In the genomic region with DNA sequence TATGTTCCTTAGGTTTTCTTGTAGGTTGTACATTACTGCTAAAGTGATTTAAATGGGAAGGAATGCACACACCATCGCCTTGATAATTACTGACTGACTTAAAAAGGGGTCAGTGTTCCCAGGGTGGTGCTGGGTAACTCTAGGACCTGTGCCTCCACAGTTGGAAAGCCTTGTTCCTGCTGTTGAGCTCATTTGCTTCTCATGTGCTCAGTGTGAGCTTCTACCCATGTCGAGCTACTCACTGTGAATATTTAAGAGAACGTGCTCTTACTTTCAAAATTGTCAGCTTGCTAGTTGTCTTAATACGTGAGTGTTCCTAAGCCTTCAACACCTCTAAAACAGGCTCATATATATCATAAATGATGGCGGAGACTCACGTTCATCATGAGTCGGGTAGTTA, we compare ENCODE assay signal across 16 mouse cellular contexts.
DNase-seq lines count a peak whose midpoint lies in the region; ATAC-seq and TF ChIP-seq lines count a peak whose summit lies in the region.
"Had no signal": no experiment of that assay in that cellular context is flagged by ENCODE, and none has a peak within 500 bp of the region (broad histone marks: within the 10 kb centered on the region; RNA-seq: fewer than 3 reads in every experiment).

No protein-coding gene starts in this region.

- no peaks in the 10 kb centered on the region for H3K27me3 ChIP-seq in forebrain, embryonic 14.5 days (replicated peaks; ENCODE audit: control insufficient read depth, insufficient read depth, low read length)
- H3K27me3 ChIP-seq in forebrain, embryonic 10.5 days (ENCODE audit: poor library complexity, severe bottlenecking): no peaks in the 10 kb centered on the region
- no peaks in the 10 kb centered on the region for H3K27me3 ChIP-seq in forebrain, embryonic 16.5 days (replicated peaks; ENCODE audit: control insufficient read depth, insufficient read depth, low read length)
- H3K27me3 ChIP-seq in forebrain, postnatal 0 days (ENCODE audit: insufficient read depth, low read length): no peaks in the 10 kb centered on the region
- H3K27me3 ChIP-seq: embryonic facial prominence, embryonic 12.5 days had no signal

- WGBS in forebrain, embryonic 14.5 days: 73% methylated on average over 7 of the region's 7 CpGs
- WGBS in forebrain, embryonic 10.5 days: 94% methylated on average over 7 of the region's 7 CpGs
- WGBS in forebrain, embryonic 16.5 days: 74% methylated on average over 7 of the region's 7 CpGs
- 75% methylated on average over 7 of the region's 7 CpGs for WGBS in forebrain, postnatal 0 days

- no peaks in the 10 kb centered on the region for H3K36me3 ChIP-seq in forebrain, embryonic 14.5 days (ENCODE audit: control insufficient read depth, insufficient read depth, low read length)
- H3K36me3 ChIP-seq in forebrain, embryonic 10.5 days (replicated peaks): peaks cover 4% of the 10 kb centered on the region
- no peaks in the 10 kb centered on the region; the same call in 1 of the 2 replicates for H3K36me3 ChIP-seq in forebrain, embryonic 16.5 days (ENCODE audit: control insufficient read depth, insufficient read depth)
- 0 out of 2 replicates have a peak, but pooled peaks cover 2% of the 10 kb centered on the region for H3K36me3 ChIP-seq in forebrain, postnatal 0 days (ENCODE audit: insufficient read depth)

- H3K4me2 ChIP-seq in forebrain, embryonic 14.5 days (ENCODE audit: low read length): no peak overlapping the region
- no peak overlapping the region for H3K4me2 ChIP-seq in forebrain, embryonic 16.5 days (ENCODE audit: low read length)
- H3K4me2 ChIP-seq in forebrain, postnatal 0 days (ENCODE audit: low read depth): no peak overlapping the region
- H3K4me2 ChIP-seq: embryonic facial prominence, embryonic 12.5 days had no signal

- peak; percentile 60; the same call in 1 of the 2 replicates for ATAC-seq in forebrain, embryonic 14.5 days
- peak; percentile 76 for ATAC-seq in forebrain, embryonic 16.5 days
- no peak; the same call in 1 of the 2 replicates for ATAC-seq in forebrain, postnatal 0 days

- peak; percentile 27 for DNase-seq in forebrain, embryonic 14.5 days (ENCODE audit: low spot score)
- no peak for DNase-seq in forebrain, embryonic 10.5 days (ENCODE audit: extremely low spot score, low spot score)
- no peak for DNase-seq in forebrain, postnatal 0 days
- peak; percentile 47 for DNase-seq in brain, embryonic 14.5 days (ENCODE audit: low read depth)
- DNase-seq in kidney, postnatal 10 days: no peak
- DNase-seq: adrenal gland, adult 2 months; adrenal gland, postnatal 10 days; adrenal gland, postnatal 25 days; cerebellum, adult 11-12 months; cerebellum, adult 2 months; cerebellum, adult 9-10 months; cerebellum, postnatal 10 days; cerebellum, postnatal 25 days had no signal

- no peaks in the 10 kb centered on the region for H3K9me3 ChIP-seq in forebrain, embryonic 14.5 days (replicated peaks; ENCODE audit: control insufficient read depth, low read length)
- no peaks in the 10 kb centered on the region for H3K9me3 ChIP-seq in forebrain, embryonic 10.5 days
- H3K9me3 ChIP-seq in forebrain, embryonic 16.5 days (ENCODE audit: control insufficient read depth, low read length): no peaks in the 10 kb centered on the region
- no peaks in the 10 kb centered on the region for H3K9me3 ChIP-seq in forebrain, postnatal 0 days (ENCODE audit: low read length)
- H3K9me3 ChIP-seq: embryonic facial prominence, embryonic 10.5 days; embryonic facial prominence, embryonic 12.5 days had no signal

- H3K9ac ChIP-seq in forebrain, embryonic 14.5 days (ENCODE audit: low read length): no peak overlapping the region
- H3K9ac ChIP-seq in forebrain, embryonic 16.5 days (replicated peaks; ENCODE audit: low read depth, low read length): no peak overlapping the region
- H3K9ac ChIP-seq in forebrain, postnatal 0 days: no peak overlapping the region
- H3K9ac ChIP-seq: embryonic facial prominence, embryonic 12.5 days had no signal

- no peak overlapping the region; the same call in 1 of the 2 replicates for H3K27ac ChIP-seq in forebrain, embryonic 14.5 days (ENCODE audit: low read depth, low read length)
- H3K27ac ChIP-seq in forebrain, embryonic 10.5 days: no peak overlapping the region
- no peak overlapping the region; the same call in 1 of the 2 replicates for H3K27ac ChIP-seq in forebrain, embryonic 16.5 days (ENCODE audit: low read length)
- no peak overlapping the region for H3K27ac ChIP-seq in forebrain, postnatal 0 days (ENCODE audit: low read depth, low read length)
- H3K27ac ChIP-seq: embryonic facial prominence, embryonic 10.5 days; embryonic facial prominence, embryonic 12.5 days had no signal

- no peak overlapping the region for H3K4me3 ChIP-seq in forebrain, embryonic 14.5 days (ENCODE audit: low read depth, low read length)
- no peak overlapping the region for H3K4me3 ChIP-seq in forebrain, embryonic 10.5 days
- H3K4me3 ChIP-seq in forebrain, embryonic 16.5 days (replicated peaks; ENCODE audit: low read length): no peak overlapping the region
- H3K4me3 ChIP-seq in forebrain, postnatal 0 days (ENCODE audit: low read depth, low read length): no peak overlapping the region
- H3K4me3 ChIP-seq: embryonic facial prominence, embryonic 10.5 days; embryonic facial prominence, embryonic 12.5 days had no signal

- no peaks in the 10 kb centered on the region for H3K4me1 ChIP-seq in forebrain, embryonic 14.5 days (ENCODE audit: control insufficient read depth, insufficient read depth, low read length)
- H3K4me1 ChIP-seq in forebrain, embryonic 10.5 days: no peaks in the 10 kb centered on the region
- H3K4me1 ChIP-seq in forebrain, embryonic 16.5 days (replicated peaks; ENCODE audit: control insufficient read depth, insufficient read depth, low read length): no peaks in the 10 kb centered on the region; the same call in 1 of the 2 replicates
- H3K4me1 ChIP-seq in forebrain, postnatal 0 days (ENCODE audit: insufficient read depth): no peaks in the 10 kb centered on the region
- H3K4me1 ChIP-seq: embryonic facial prominence, embryonic 10.5 days; embryonic facial prominence, embryonic 12.5 days had no signal

- no peak for TF ChIP-seq CTCF in forebrain, postnatal 0 days (IDR thresholded peaks at IDR 0.05; ENCODE audit: low read depth)
- no peak for TF ChIP-seq CTCF in brain, embryonic 14.5 days (IDR thresholded peaks at IDR 0.05; ENCODE audit: borderline replicate concordance, extremely low read depth, insufficient read depth, insufficient read length)

- TF ChIP-seq POLR2A in brain, embryonic 14.5 days (IDR thresholded peaks at IDR 0.05; ENCODE audit: borderline replicate concordance, extremely low read depth, insufficient read depth, insufficient read length, poor library complexity, severe bottlenecking): no peak

Comparison
In these comparisons a context has a peak if more than half of its experiments do, and no peak if none do; other contexts are left out.
1. DNase-seq: peak in forebrain, embryonic 14.5 days (single experiment) and brain, embryonic 14.5 days (single experiment); none in forebrain, embryonic 10.5 days (single experiment), forebrain, postnatal 0 days (single experiment) and kidney, postnatal 10 days (single experiment).